Mouse (Mus musculus): Measurements from ENCODE around the gene Tbc1d10b.

DNA sequence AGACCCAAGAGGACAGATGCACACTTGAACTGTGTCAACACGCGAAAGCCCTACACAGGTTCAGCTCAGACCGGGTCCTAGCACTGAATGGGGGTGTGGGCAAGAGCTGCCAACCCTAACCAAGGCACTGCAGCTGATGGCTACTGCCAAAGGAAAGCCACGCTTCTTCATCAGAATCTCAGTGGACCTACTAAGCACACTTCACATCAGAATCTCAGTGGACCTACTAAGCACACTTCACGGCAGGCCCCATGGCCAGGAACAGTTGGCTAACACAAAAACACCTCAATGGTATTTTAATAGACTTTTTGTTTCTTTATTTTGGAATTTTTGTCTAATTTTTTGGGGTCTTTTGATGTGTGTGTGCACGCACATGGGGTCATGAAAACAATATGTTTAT is 55.8 kb downstream of the Tbc1d10b start:
- no peak for TF ChIP-seq CTCF (IDR thresholded peaks at IDR 0.05; ENCODE audit: low read depth)
- TF ChIP-seq EP300 (IDR thresholded peaks at IDR 0.05; ENCODE audit: low read depth), result no peak
